Mouse (Mus musculus): Measurements from ENCODE around the gene Bcr. TPM values are rescaled to one million over a fixed set of nuclear protein-coding genes. Genes with fewer than 3 reads are reported as not detected.

Gene Bcr
- total and polyA plus RNA-seq, 3 experiments = 7.3 to 10.0 (median 9.9) TPM

DNA sequence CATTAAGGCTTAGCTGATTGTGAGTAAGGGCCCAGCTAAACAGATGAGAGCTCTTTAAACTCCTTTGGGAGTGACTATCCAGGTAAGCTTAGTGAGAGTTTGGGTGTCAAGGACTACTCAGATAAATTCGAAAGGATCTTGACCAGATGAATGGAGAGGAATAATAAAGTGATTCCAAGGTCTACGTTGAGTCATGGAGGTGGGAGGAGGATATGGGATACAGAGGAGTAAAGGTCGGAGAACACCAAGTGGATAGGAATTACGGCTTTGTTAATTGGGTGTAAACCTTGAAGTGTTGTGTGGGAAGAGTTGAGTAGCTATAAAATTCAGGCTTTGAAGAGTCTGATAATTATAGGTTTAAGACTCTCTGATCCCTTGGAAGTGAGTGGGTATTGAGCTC is 145.8 kb downstream of the Bcr start:
- intact Hi-C loops (cut with DNase I) = no loop called here
- TF ChIP-seq EP300 (IDR thresholded peaks at IDR 0.05; ENCODE audit: insufficient read depth, low read depth, low read length) (no peak), CTCF (IDR thresholded peaks at IDR 0.05) (no peak), POLR2A (IDR thresholded peaks at IDR 0.05; ENCODE audit: insufficient read depth, low read depth, low read length) (no peak)
- H3K36me3 ChIP-seq (ENCODE audit: control insufficient read depth, insufficient read depth, low read length) = no peaks in the 10 kb centered on the region
- H3K4me1 ChIP-seq (ENCODE audit: control insufficient read depth, insufficient read depth, low read length) = no peaks in the 10 kb centered on the region
- H3K4me3 ChIP-seq = no peak overlapping the region
- H3K79me2 ChIP-seq (replicated peaks; ENCODE audit: control insufficient read depth, insufficient read depth, low read length) = no peaks in the 10 kb centered on the region
- no peaks in the 10 kb centered on the region for H3K27me3 ChIP-seq (ENCODE audit: control insufficient read depth, insufficient read depth, low read length)
- 79% methylated on average over 4 of the region's 4 CpGs for WGBS
- H3K27ac ChIP-seq = no peak overlapping the region
- DNase-seq = no peak
- H3K9ac ChIP-seq (ENCODE audit: low read depth, low read length) = no peak overlapping the region

DNA sequence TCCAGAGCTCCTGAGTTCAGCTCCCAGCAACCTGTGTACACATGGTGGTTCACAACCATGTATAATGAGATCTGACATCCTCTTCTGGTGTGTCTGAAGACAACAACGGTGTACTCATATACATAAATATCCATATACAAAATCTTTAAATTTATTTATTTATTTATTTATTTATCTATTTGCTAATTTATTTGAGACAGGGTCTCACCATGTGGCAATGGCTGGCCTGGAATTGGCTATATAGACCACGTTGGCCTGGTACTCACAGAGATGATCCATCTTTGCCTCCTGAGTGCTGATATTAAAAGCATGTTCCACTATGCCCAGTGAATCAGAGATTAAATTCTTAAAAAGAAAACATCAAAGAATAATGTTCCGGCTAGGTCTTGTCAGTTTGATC is 150.4 kb downstream of the Bcr start:
- DNase-seq = no peak
- WGBS = 89% methylated on average over 3 of the region's 3 CpGs
- Histone ChIP-seq H3K36me3 (ENCODE audit: control insufficient read depth, insufficient read depth, low read length) (peaks cover 4% of the 10 kb centered on the region; the same call in 1 of the 2 replicates), H3K79me2 (replicated peaks; ENCODE audit: control insufficient read depth, insufficient read depth, low read length) (peaks cover 6% of the 10 kb centered on the region), H3K9ac (ENCODE audit: low read depth, low read length) (no peak overlapping the region), H3K4me1 (ENCODE audit: control insufficient read depth, insufficient read depth, low read length) (peaks cover 5% of the 10 kb centered on the region), H3K27me3 (ENCODE audit: control insufficient read depth, insufficient read depth, low read length) (no peaks in the 10 kb centered on the region), H3K4me3 (no peak overlapping the region), H3K27ac (no peak overlapping the region)
- intact Hi-C loops (cut with DNase I) = no loop called here
- TF ChIP-seq EP300 (IDR thresholded peaks at IDR 0.05; ENCODE audit: insufficient read depth, low read depth, low read length) (no peak), POLR2A (IDR thresholded peaks at IDR 0.05; ENCODE audit: insufficient read depth, low read depth, low read length) (no peak), CTCF (IDR thresholded peaks at IDR 0.05) (no peak)

DNA sequence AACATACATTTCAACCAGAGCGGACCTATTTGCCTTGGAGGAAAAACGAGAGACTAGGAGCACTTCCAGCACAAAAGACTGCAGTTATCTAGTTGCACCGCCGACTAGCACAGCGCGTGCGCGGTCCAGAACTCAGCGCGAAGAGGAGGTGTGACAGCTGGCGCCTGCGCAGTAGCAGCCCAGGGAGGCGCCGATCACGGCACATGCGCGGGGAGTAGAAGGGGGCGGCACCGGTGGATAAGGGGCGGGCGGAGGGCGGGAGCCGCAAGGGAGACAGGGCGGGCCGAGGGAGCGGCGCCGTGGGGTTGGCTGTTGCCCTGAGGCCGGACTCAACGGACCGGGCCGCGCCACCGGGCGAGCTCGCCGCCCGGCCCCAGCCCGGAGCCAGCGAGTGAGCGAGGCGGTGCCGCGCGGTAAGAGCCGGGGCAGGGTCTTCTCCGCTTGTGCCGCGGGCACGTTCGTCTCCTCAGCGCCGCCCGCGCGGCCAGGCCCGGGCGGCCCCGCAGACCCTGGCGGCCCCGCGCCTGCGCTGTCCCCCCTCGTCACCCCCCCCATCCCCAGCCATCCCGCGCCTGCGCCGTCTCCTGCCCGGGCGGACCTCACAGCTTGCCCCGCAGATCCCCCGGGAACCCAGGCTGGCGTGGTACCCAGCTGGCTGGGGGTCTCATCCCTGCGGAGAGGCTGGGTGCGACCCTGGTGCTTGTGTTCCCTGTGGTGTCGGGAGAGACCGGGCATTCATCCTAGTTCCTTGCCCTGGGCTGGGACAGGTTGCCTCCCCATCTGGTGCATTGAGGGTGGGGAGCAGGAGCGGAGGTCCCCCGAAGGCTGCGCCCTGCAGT is 151.6 kb downstream of the Bcr start, which contains the start of gene Specc1l:
TSS of gene Specc1l (plus strand) at position 267 of the 839 bp plus-strand sequence.
- peak; percentile 94 to 97 for DNase-seq
- H3K36me3 ChIP-seq (ENCODE audit: control insufficient read depth, insufficient read depth, low read length) = peaks cover 4% of the 10 kb centered on the region; the same call in 1 of the 2 replicates
- peak within 1 kb of the TSS; percentile 98 for H3K27ac ChIP-seq
- peak within 1 kb of the TSS; percentile 89 for H3K9ac ChIP-seq (ENCODE audit: low read depth, low read length)
- TF ChIP-seq POLR2A (IDR thresholded peaks at IDR 0.05; ENCODE audit: insufficient read depth, low read depth, low read length) (peak; percentile 96), CTCF (IDR thresholded peaks at IDR 0.05) (peak; percentile 27), EP300 (IDR thresholded peaks at IDR 0.05; ENCODE audit: insufficient read depth, low read depth, low read length) (no peak)
- H3K4me1 ChIP-seq (ENCODE audit: control insufficient read depth, insufficient read depth, low read length) = peaks cover 5% of the 10 kb centered on the region
- H3K79me2 ChIP-seq (replicated peaks; ENCODE audit: control insufficient read depth, insufficient read depth, low read length) = peaks cover 6% of the 10 kb centered on the region
- H3K4me3 ChIP-seq = peak within 1 kb of the TSS; percentile 75
- H3K27me3 ChIP-seq (ENCODE audit: control insufficient read depth, insufficient read depth, low read length) = no peaks in the 10 kb centered on the region
- intact Hi-C loops (cut with DNase I) = loop anchor here (2.0 kb wide), 1 partner anchor 305 kb away; the partner anchor contains the start of genes Gucd1 and Snrpd3
- WGBS = under 1% methylated on average over 74 of the region's 80 CpGs

DNA sequence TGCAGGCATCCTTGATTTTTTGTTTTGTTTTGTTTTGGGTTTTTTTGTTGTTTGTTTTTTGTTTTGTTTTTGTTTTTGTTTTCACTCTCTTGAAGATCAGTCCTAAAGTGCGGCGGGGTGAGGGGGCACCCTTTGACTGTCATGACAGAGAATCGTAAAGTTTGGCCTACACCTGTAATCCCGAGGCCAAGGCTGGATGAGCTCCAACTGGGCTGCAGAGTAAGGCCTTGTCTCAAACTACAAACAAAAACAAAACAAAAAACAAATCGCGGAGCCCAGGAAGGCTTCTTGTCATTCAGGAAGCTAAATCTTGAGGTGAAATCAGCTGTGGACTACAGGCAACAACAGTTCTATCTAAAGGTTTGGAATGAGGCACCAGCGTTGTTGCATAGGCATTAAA is 152.6 kb downstream of the Bcr start:
- TF ChIP-seq EP300 (IDR thresholded peaks at IDR 0.05; ENCODE audit: insufficient read depth, low read depth, low read length) (no peak), POLR2A (IDR thresholded peaks at IDR 0.05; ENCODE audit: insufficient read depth, low read depth, low read length) (no peak), CTCF (IDR thresholded peaks at IDR 0.05) (no peak)
- no peaks in the 10 kb centered on the region for H3K27me3 ChIP-seq (ENCODE audit: control insufficient read depth, insufficient read depth, low read length)
- DNase-seq = no peak
- peak overlapping the region; percentile 23 for H3K4me3 ChIP-seq
- WGBS = 24% methylated on average over 7 of the region's 7 CpGs
- peaks cover 5% of the 10 kb centered on the region for H3K4me1 ChIP-seq (ENCODE audit: control insufficient read depth, insufficient read depth, low read length)
- H3K79me2 ChIP-seq (replicated peaks; ENCODE audit: control insufficient read depth, insufficient read depth, low read length) = peaks cover 10% of the 10 kb centered on the region
- peak overlapping the region; percentile 25; the same call in 1 of the 2 replicates for H3K9ac ChIP-seq (ENCODE audit: low read depth, low read length)
- H3K36me3 ChIP-seq (ENCODE audit: control insufficient read depth, insufficient read depth, low read length) = peaks cover 4% of the 10 kb centered on the region; the same call in 1 of the 2 replicates
- intact Hi-C loops (cut with DNase I) = loop anchor here (2.0 kb wide), 1 partner anchor 304 kb away; the partner anchor contains the start of genes Gucd1 and Snrpd3
- no peak overlapping the region; the same call in 1 of the 2 replicates for H3K27ac ChIP-seq

DNA sequence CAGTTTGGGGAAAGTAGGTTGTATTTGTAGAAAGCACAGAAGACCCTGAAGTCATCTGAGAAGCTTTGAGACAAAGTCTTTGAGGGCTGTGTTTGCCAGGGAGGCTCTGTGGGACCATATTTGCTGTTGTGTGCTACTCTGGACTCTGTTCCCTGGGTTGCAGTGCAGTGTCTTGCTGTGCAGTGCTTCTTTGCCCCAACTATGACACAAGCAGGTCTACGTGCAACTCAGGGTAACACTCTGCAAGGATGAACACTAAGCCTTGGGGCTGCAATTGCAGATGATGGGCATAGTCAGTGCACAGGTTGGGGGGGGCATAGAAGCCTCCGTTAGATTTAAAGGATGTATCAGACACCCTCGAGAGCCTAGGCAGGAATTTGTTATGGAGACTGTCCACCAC is 160.3 kb downstream of the Bcr start:
- peaks cover 14% of the 10 kb centered on the region for H3K36me3 ChIP-seq (ENCODE audit: control insufficient read depth, insufficient read depth, low read length)
- peaks cover 10% of the 10 kb centered on the region for H3K79me2 ChIP-seq (replicated peaks; ENCODE audit: control insufficient read depth, insufficient read depth, low read length)
- WGBS = 88% methylated on average over 3 of the region's 3 CpGs
- TF ChIP-seq CTCF (IDR thresholded peaks at IDR 0.05) = no peak
- TF ChIP-seq POLR2A (IDR thresholded peaks at IDR 0.05; ENCODE audit: insufficient read depth, low read depth, low read length) = no peak
- no peak for TF ChIP-seq EP300 (IDR thresholded peaks at IDR 0.05; ENCODE audit: insufficient read depth, low read depth, low read length)
- H3K27me3 ChIP-seq (ENCODE audit: control insufficient read depth, insufficient read depth, low read length) = no peaks in the 10 kb centered on the region
- no peak overlapping the region for H3K27ac ChIP-seq
- peaks cover 17% of the 10 kb centered on the region for H3K4me1 ChIP-seq (ENCODE audit: control insufficient read depth, insufficient read depth, low read length)
- no peak overlapping the region for H3K4me3 ChIP-seq
- DNase-seq = no peak
- intact Hi-C loops (cut with DNase I) = no loop called here
- no peak overlapping the region for H3K9ac ChIP-seq (ENCODE audit: low read depth, low read length)
